Comparison of ENCODE assay signal across 19 mouse cellular contexts in genomic region chr6:101858895-101859294, GRCm38 (mm10).
"Had no signal": no experiment of that assay in that cellular context is flagged by ENCODE, and none has a peak within 500 bp of the region (broad histone marks: within the 10 kb centered on the region; RNA-seq: fewer than 3 reads in every experiment).

No protein-coding gene starts in this region.

- H3K4me2 ChIP-seq: lung, embryonic 14.5 days; midbrain, embryonic 12.5 days; neural tube, embryonic 13.5 days; neural tube, embryonic 15.5 days had no signal

- H3K4me3 ChIP-seq: midbrain, embryonic 10.5 days; midbrain, embryonic 12.5 days; myocyte; neural tube, embryonic 13.5 days; neural tube, embryonic 15.5 days had no signal

- DNase-seq: lung, adult 18-20 months; lung, embryonic 14.5 days; lung, postnatal 10 days; lung, postnatal 4 days; midbrain, embryonic 14.5 days; retina, postnatal 1 day; right cerebral cortex, adult 18-20 months; right cerebral cortex, postnatal 25 days; right cerebral cortex, postnatal 4 days; spleen, adult 18-20 months; thymus, adult 18-20 months; thymus, postnatal 14 days; thymus, postnatal 36 days had no signal

- H3K27ac ChIP-seq: midbrain, embryonic 10.5 days; midbrain, embryonic 12.5 days; neural tube, embryonic 13.5 days; neural tube, embryonic 15.5 days had no signal

- H3K9me3 ChIP-seq: midbrain, embryonic 10.5 days; midbrain, embryonic 12.5 days; neural tube, embryonic 13.5 days; neural tube, embryonic 15.5 days had no signal

- H3K36me3 ChIP-seq: midbrain, embryonic 10.5 days; midbrain, embryonic 12.5 days; neural tube, embryonic 13.5 days; neural tube, embryonic 15.5 days had no signal

- H3K9ac ChIP-seq: lung, embryonic 14.5 days; midbrain, embryonic 12.5 days; neural tube, embryonic 13.5 days; neural tube, embryonic 15.5 days had no signal

- H3K27me3 ChIP-seq: midbrain, embryonic 12.5 days; neural tube, embryonic 13.5 days; neural tube, embryonic 15.5 days had no signal

- ATAC-seq: midbrain, embryonic 16.5 days had no signal

- H3K4me1 ChIP-seq: midbrain, embryonic 10.5 days; midbrain, embryonic 12.5 days; neural tube, embryonic 13.5 days; neural tube, embryonic 15.5 days had no signal
